Comparison of ENCODE assay signal across 9 mouse cellular contexts in the genomic region with DNA sequence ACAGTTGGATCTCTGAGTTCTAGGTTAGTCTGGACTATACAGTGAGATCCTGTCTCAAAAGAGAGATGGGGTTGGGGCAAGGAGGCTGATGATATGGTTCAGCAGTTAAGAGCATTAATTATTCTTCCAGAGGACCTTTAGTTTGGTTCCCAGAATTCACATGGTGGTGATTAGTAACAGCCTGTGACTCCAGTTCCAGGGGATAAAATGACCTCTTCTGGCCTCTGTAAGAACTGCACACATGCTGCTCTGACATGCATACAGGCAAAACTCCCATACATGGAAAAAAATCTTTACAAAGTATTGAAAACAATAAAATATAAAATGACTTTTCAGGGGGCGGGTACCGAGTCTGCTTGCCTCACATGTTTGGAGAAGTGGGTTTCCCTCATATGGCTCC. TPM values are rescaled to one million over a fixed set of nuclear protein-coding genes. Genes with fewer than 3 reads are reported as not detected.
DNase-seq lines count a peak whose midpoint lies in the region; ATAC-seq and TF ChIP-seq lines count a peak whose summit lies in the region.
"Had no signal": no experiment of that assay in that cellular context is flagged by ENCODE, and none has a peak within 500 bp of the region (broad histone marks: within the 10 kb centered on the region; RNA-seq: fewer than 3 reads in every experiment).

No protein-coding gene starts in this region.

- H3K4me1 ChIP-seq in spleen, adult 2 months (ENCODE audit: control insufficient read depth, insufficient read depth, insufficient read length), result peaks cover 16% of the 10 kb centered on the region
- H3K4me1 ChIP-seq in stomach, embryonic 14.5 days (ENCODE audit: control insufficient read depth, insufficient read depth, low read length), result peaks cover 19% of the 10 kb centered on the region

- 74% methylated on average over 2 of the region's 2 CpGs for WGBS in spleen, adult 2 months
- WGBS in stomach, embryonic 14.5 days, result 79% methylated on average over 2 of the region's 2 CpGs

- no peak overlapping the region for H3K9ac ChIP-seq in stomach, embryonic 14.5 days (replicated peaks; ENCODE audit: low read depth, low read length)
- H3K9ac ChIP-seq: limb, embryonic 13.5 days had no signal

- H3K36me3 ChIP-seq in spleen, adult 2 months (ENCODE audit: control insufficient read depth, insufficient read depth, low read length), result peaks cover 15% of the 10 kb centered on the region
- peaks cover 14% of the 10 kb centered on the region for H3K36me3 ChIP-seq in stomach, embryonic 14.5 days (ENCODE audit: control insufficient read depth, insufficient read depth, low read length)

- no peak for ATAC-seq in stomach, embryonic 14.5 days (ENCODE audit: insufficient number of reproducible peaks, insufficient read depth, low FRiP score, low read depth)

- H3K9me3 ChIP-seq in stomach, embryonic 14.5 days (ENCODE audit: control insufficient read depth, low read depth, low read length), result no peaks in the 10 kb centered on the region
- H3K9me3 ChIP-seq: limb, embryonic 13.5 days had no signal

- intact Hi-C loops in heart, postnatal 10 days (cut with DNase I), result loop anchor here (2.0 kb wide), 2 partner anchors 21 to 61 kb away; partner anchors contain the start of genes Banf1 and Eif1ad
- intact Hi-C loops in heart, postnatal 25 days (cut with DNase I), result loop anchor here (2.0 kb wide), 1 partner anchor 59 kb away; no protein-coding TSS in a partner anchor
- intact Hi-C loops in left cerebral cortex, postnatal 36 days (cut with DNase I), result no loop called here

- H3K27ac ChIP-seq in spleen, adult 2 months (ENCODE audit: insufficient read depth, low read length), result no peak overlapping the region
- H3K27ac ChIP-seq in stomach, embryonic 14.5 days (ENCODE audit: low read length), result peak overlapping the region; percentile 33; the same call in 1 of the 2 replicates
- H3K27ac ChIP-seq: limb, embryonic 13.5 days had no signal

- peak; percentile 57 to 73 for DNase-seq in heart, postnatal 10 days
- no peak for DNase-seq in heart, postnatal 25 days (ENCODE audit: low spot score)
- DNase-seq in spleen, adult 2 months (ENCODE audit: low read depth in 1 of 2, low spot score in 2 of 2), result no peak
- DNase-seq in spleen, postnatal 14 days (ENCODE audit: low spot score in 2 of 2), result no peak
- peak; percentile 50 for DNase-seq in embryo, embryonic 11 days
- DNase-seq in left cerebral cortex, adult 8-10 months (ENCODE audit: low spot score in 2 of 2), result no peak
- DNase-seq in left cerebral cortex, postnatal 36 days (ENCODE audit: low spot score in 2 of 2), result no peak

- no peak overlapping the region for H3K4me2 ChIP-seq in stomach, embryonic 14.5 days (replicated peaks; ENCODE audit: low read depth, low read length)
- H3K4me2 ChIP-seq: limb, embryonic 13.5 days had no signal

- H3K27me3 ChIP-seq in spleen, adult 2 months (ENCODE audit: control insufficient read depth, insufficient read depth, low read length), result no peaks in the 10 kb centered on the region
- no peaks in the 10 kb centered on the region for H3K27me3 ChIP-seq in stomach, embryonic 14.5 days (ENCODE audit: control insufficient read depth, insufficient read depth, low read length)
- H3K27me3 ChIP-seq: limb, embryonic 13.5 days had no signal

- TF ChIP-seq CTCF in spleen, adult 2 months (IDR thresholded peaks at IDR 0.05; ENCODE audit: extremely low read depth, insufficient read depth, insufficient read length, insufficient replicate concordance), result peak; percentile 19; the same call in 1 of the 2 replicates

- no peak overlapping the region for H3K4me3 ChIP-seq in spleen, adult 2 months (ENCODE audit: extremely low read depth, insufficient read depth, insufficient read length)
- H3K4me3 ChIP-seq in stomach, embryonic 14.5 days (ENCODE audit: low read depth, low read length), result no peak overlapping the region
- H3K4me3 ChIP-seq: limb, embryonic 13.5 days had no signal

- no peak for TF ChIP-seq POLR2A in spleen, adult 2 months (IDR thresholded peaks at IDR 0.05; ENCODE audit: low read depth, low read length)

RNA-seq across cellular contexts. Expression of gene AI837181, which starts 3.1 kb away (rescaled TPM):
- 10 to 100 TPM; 40.3 to 43.8 TPM for total RNA-seq in heart, postnatal 10 days (2021)
- total RNA-seq in heart, postnatal 25 days (2021), result 10 to 100 TPM; 34.9 to 36.2 TPM
- polyA plus RNA-seq in spleen, adult 2 months (2012; rRNA removed), result 76.4 and 95.8 TPM in 2 replicates
- 35.8 and 39.2 TPM in 2 replicates for polyA plus RNA-seq in stomach, embryonic 14.5 days (2014; fragmentation: Nextera tagmentation; extraction: Ambion mirVana)
- 10 to 100 TPM; 70.4 to 79.1 (median 75.0) TPM for total RNA-seq in left cerebral cortex, adult 8-10 months (2022)
- 10 to 100 TPM; 70.2 to 78.3 TPM for total RNA-seq in left cerebral cortex, postnatal 36 days (2021)

RNA-seq across cellular contexts. Expression of gene Drap1, which starts 3.3 kb away (rescaled TPM):
- 100 to 1,000 TPM; 240 to 260 TPM for total RNA-seq in heart, postnatal 10 days (2021)
- total RNA-seq in heart, postnatal 25 days (2021), result 100 to 1,000 TPM; 289 to 292 TPM
- polyA plus RNA-seq in spleen, adult 2 months (2012; rRNA removed), result 59.6 and 75.8 TPM in 2 replicates
- polyA plus RNA-seq in stomach, embryonic 14.5 days (2014; fragmentation: Nextera tagmentation; extraction: Ambion mirVana), result 191 and 198 TPM in 2 replicates
- total RNA-seq in left cerebral cortex, adult 8-10 months (2022), result 100 to 1,000 TPM; 253 to 272 (median 266) TPM
- total RNA-seq in left cerebral cortex, postnatal 36 days (2021), result 100 to 1,000 TPM; 245 to 260 TPM

RNA-seq across cellular contexts. Expression of gene Fosl1, which starts 19.3 kb away (rescaled TPM):
- total RNA-seq in heart, postnatal 10 days (2021), result not detected
- not detected for total RNA-seq in heart, postnatal 25 days (2021)
- polyA plus RNA-seq in spleen, adult 2 months (2012; rRNA removed), result 0.04 and 0.40 TPM in 2 replicates
- polyA plus RNA-seq in stomach, embryonic 14.5 days (2014; fragmentation: Nextera tagmentation; extraction: Ambion mirVana), result not detected in 2 replicates
- total RNA-seq in left cerebral cortex, adult 8-10 months (2022), result not detected
- total RNA-seq in left cerebral cortex, postnatal 36 days (2021), result not detected
- polyA plus RNA-seq: limb, embryonic 13.5 days had no signal

RNA-seq across cellular contexts. Expression of gene Tsga10ip, which starts 25.8 kb away (rescaled TPM):
- total RNA-seq in heart, postnatal 10 days (2021), result not detected
- under 1 TPM; 0.28 to 0.88 TPM for total RNA-seq in heart, postnatal 25 days (2021)
- polyA plus RNA-seq in spleen, adult 2 months (2012; rRNA removed), result 1.9 and 2.3 TPM in 2 replicates
- polyA plus RNA-seq in stomach, embryonic 14.5 days (2014; fragmentation: Nextera tagmentation; extraction: Ambion mirVana), result 2.0 TPM in 1 of 2 replicates, not detected in the other
- not detected for total RNA-seq in left cerebral cortex, adult 8-10 months (2022)
- total RNA-seq in left cerebral cortex, postnatal 36 days (2021), result not detected

RNA-seq across cellular contexts. Expression of gene Ccdc85b, which starts 29.6 kb away (rescaled TPM):
- total RNA-seq in heart, postnatal 10 days (2021), result 10 to 100 TPM; 12.5 to 14.5 TPM
- total RNA-seq in heart, postnatal 25 days (2021), result 10 to 100 TPM in 1 of 2 experiments, 1 to 10 TPM in 1; 7.8 to 11.9 TPM
- 5.3 and 6.8 TPM in 2 replicates for polyA plus RNA-seq in spleen, adult 2 months (2012; rRNA removed)
- polyA plus RNA-seq in stomach, embryonic 14.5 days (2014; fragmentation: Nextera tagmentation; extraction: Ambion mirVana), result 6.8 and 7.8 TPM in 2 replicates
- 10 to 100 TPM; 26.2 to 30.7 (median 29.4) TPM for total RNA-seq in left cerebral cortex, adult 8-10 months (2022)
- total RNA-seq in left cerebral cortex, postnatal 36 days (2021), result 10 to 100 TPM; 28.5 to 31.7 TPM

Comparison
In these comparisons a context has a peak if more than half of its experiments do, and no peak if none do; other contexts are left out.
1. DNase-seq: peak in heart, postnatal 10 days (2 of 2) and embryo, embryonic 11 days (single experiment); none in heart, postnatal 25 days (single experiment), spleen, adult 2 months (0 of 2), spleen, postnatal 14 days (0 of 2), left cerebral cortex, adult 8-10 months (0 of 2) and left cerebral cortex, postnatal 36 days (0 of 2).